Mouse (Mus musculus) embryonic stem cell, embryonic (primary cell): ENCODE results near the gene Tgm2.

Experiments
- CTCF ChIA-PET, 4 experiments: fragments of 300-600 bp in 2 of 4; fragments of 350-600 bp in 2 of 4; sonication (Branson Sonifier 250); formaldehyde crosslinking; loops; one replicate each; lab custom pipeline; 2022; ENCODE audit warnings: inconsistent platforms in 2 of 4; lab: Charles Lee
- POLR2A ChIA-PET, 4 experiments: fragments of 300-600 bp in 2 of 4; fragments of 350-600 bp in 2 of 4; sonication (Branson Sonifier 250); formaldehyde crosslinking; loops; one replicate each; lab custom pipeline; 2022; ENCODE audit warnings: antibody characterized with exemption in 4 of 4, inconsistent platforms in 1 of 4; lab: Charles Lee

The Tgm2 gene

GRCm38 (mm10) chr2:158154641-158155040 lies 8.4 kb upstream of the Tgm2 start:
- ChIA-PET CTCF (interaction anchor here (0.6 to 5.5 kb wide), 22 partner anchors 9 to 696 kb away, joined by 3 to 78 read pairs (median 4); partner anchors contain the start of gene Tgm2 (in 1 of the 4)), POLR2A (interaction anchor here (0.5 to 7.1 kb wide), 64 partner anchors 8 to 1938 kb away, joined by 3 to 204 read pairs (median 4); partner anchors contain the start of genes Rprd1b (in 2 of the 4), Tti1 (in 2 of the 4), Ralgapb (in 1 of the 4) and Snhg11 (in 1 of the 4))

- ChIA-PET POLR2A (interaction anchor here (0.6 to 7.1 kb wide), 100 partner anchors 8 to 1937 kb away, joined by 3 to 204 read pairs (median 4); partner anchors contain the start of genes Rprd1b (in 2 of the 4), Tti1 (in 2 of the 4), Ctnnbl1 (in 1 of the 4) and Mroh8 (in 1 of the 4)), CTCF (interaction anchor here (0.6 to 5.5 kb wide), 39 partner anchors 8 to 1734 kb away, joined by 3 to 78 read pairs (median 4); partner anchors contain the start of gene Tgm2 (in 1 of the 4))
Measured at GRCm38 (mm10) chr2:158153728-158154343, 7.6 kb upstream of the Tgm2 start.

- ChIA-PET POLR2A (interaction anchor here (0.5 to 7.1 kb wide), 70 partner anchors 7 to 1953 kb away, joined by 3 to 204 read pairs (median 5); partner anchors contain the start of genes Rbl1 (in 1 of the 4), Rprd1b (in 1 of the 4) and Tti1 (in 1 of the 4)), CTCF (interaction anchor here (0.6 to 5.5 kb wide), 24 partner anchors 9 to 1312 kb away, joined by 3 to 78 read pairs (median 6); no protein-coding TSS in a partner anchor)
Measured at GRCm38 (mm10) chr2:158152685-158153309, 6.6 kb upstream of the Tgm2 start.

- CTCF ChIA-PET, result interaction anchor here in 3 of 4 experiments (0.5 to 5.5 kb wide), 10 partner anchors 28 to 1383 kb away, joined by 3 to 78 read pairs (median 9); no protein-coding TSS in a partner anchor
- POLR2A ChIA-PET, result interaction anchor here (0.7 to 7.1 kb wide), 11 partner anchors 15 to 554 kb away, joined by 3 to 204 read pairs (median 12); no protein-coding TSS in a partner anchor
Measured at GRCm38 (mm10) chr2:158151077-158151476, 4.8 kb upstream of the Tgm2 start.

GRCm38 (mm10) chr2:158146971-158147370 lies 735 bp upstream of the Tgm2 start:
- POLR2A ChIA-PET, result no interaction called here
- CTCF ChIA-PET, result no interaction called here

GRCm38 (mm10) chr2:158145528-158146065 lies 639 bp downstream of the Tgm2 start:
- CTCF ChIA-PET, result interaction anchor here in 3 of 4 experiments (0.6 to 1.2 kb wide), 14 partner anchors 9 to 139 kb away, joined by 3 to 8 read pairs (median 3); no protein-coding TSS in a partner anchor
- POLR2A ChIA-PET, result interaction anchor here in 1 of 4 experiments (0.8 kb wide), 1 partner anchor 8 kb away, joined by 3 read pairs; no protein-coding TSS in a partner anchor

GRCm38 (mm10) chr2:158144750-158145527 lies 1.3 kb downstream of the Tgm2 start:
- POLR2A ChIA-PET, result interaction anchor here in 3 of 4 experiments (0.5 to 2.0 kb wide), 7 partner anchors 8 to 1226 kb away, joined by 3 to 8 read pairs (median 4); no protein-coding TSS in a partner anchor
- CTCF ChIA-PET, result interaction anchor here in 2 of 4 experiments (0.6 to 1.2 kb wide), 5 partner anchors 10 to 522 kb away, joined by 3 to 8 read pairs (median 3); no protein-coding TSS in a partner anchor

- POLR2A ChIA-PET, result interaction anchor here in 2 of 4 experiments (1.1 to 2.0 kb wide), 5 partner anchors 8 to 44 kb away, joined by 3 to 8 read pairs (median 5); no protein-coding TSS in a partner anchor
Measured at GRCm38 (mm10) chr2:158144263-158144662, 2.0 kb downstream of the Tgm2 start.

GRCm38 (mm10) chr2:158143816-158144215 lies 2.4 kb downstream of the Tgm2 start:
- POLR2A ChIA-PET, result interaction anchor here in 2 of 4 experiments (1.1 to 2.1 kb wide), 6 partner anchors 9 to 44 kb away, joined by 3 to 10 read pairs (median 6); no protein-coding TSS in a partner anchor
- CTCF ChIA-PET, result no interaction called here

More at GRCm38 (mm10) chr2:158144263-158144662, 2.0 kb downstream of the Tgm2 start:
- CTCF ChIA-PET, result interaction anchor here in 1 of 4 experiments (0.6 to 0.7 kb wide), 2 partner anchors 9 to 523 kb away, joined by 3 to 5 read pairs; no protein-coding TSS in a partner anchor

GRCm38 (mm10) chr2:158142981-158143380 lies 3.3 kb downstream of the Tgm2 start:
- ChIA-PET CTCF (interaction anchor here in 1 of 4 experiments (1.4 kb wide), 1 partner anchor 52 kb away, joined by 3 read pairs; no protein-coding TSS in a partner anchor), POLR2A (interaction anchor here in 2 of 4 experiments (1.1 to 2.1 kb wide), 5 partner anchors 10 to 38 kb away, joined by 3 to 10 read pairs (median 4); no protein-coding TSS in a partner anchor)

GRCm38 (mm10) chr2:158141690-158142440 lies 4.4 kb downstream of the Tgm2 start:
- CTCF ChIA-PET, result interaction anchor here in 2 of 4 experiments (0.5 to 1.4 kb wide), 2 partner anchors 41 to 53 kb away, joined by 3 read pairs; no protein-coding TSS in a partner anchor

GRCm38 (mm10) chr2:158141271-158141670 lies 5.0 kb downstream of the Tgm2 start:
- CTCF ChIA-PET, result no interaction called here

More at GRCm38 (mm10) chr2:158141690-158142440, 4.4 kb downstream of the Tgm2 start:
- POLR2A ChIA-PET, result interaction anchor here in 1 of 4 experiments (0.5 to 2.1 kb wide), 5 partner anchors 11 to 188 kb away, joined by 3 to 10 read pairs (median 5); no protein-coding TSS in a partner anchor

GRCm38 (mm10) chr2:158140664-158141063 lies 5.6 kb downstream of the Tgm2 start:
- ChIA-PET CTCF (no interaction called here), POLR2A (no interaction called here)

More at GRCm38 (mm10) chr2:158141271-158141670, 5.0 kb downstream of the Tgm2 start:
- POLR2A ChIA-PET, result no interaction called here

- POLR2A ChIA-PET, result interaction anchor here in 1 of 4 experiments (0.9 kb wide), 1 partner anchor 56 kb away, joined by 3 read pairs; no protein-coding TSS in a partner anchor
- CTCF ChIA-PET, result interaction anchor here in 2 of 4 experiments (0.6 kb wide), 2 partner anchors 145 to 284 kb away, joined by 3 to 10 read pairs; no protein-coding TSS in a partner anchor
Measured at GRCm38 (mm10) chr2:158139628-158140027, 6.6 kb downstream of the Tgm2 start.

- POLR2A ChIA-PET, result no interaction called here
- CTCF ChIA-PET, result no interaction called here
Measured at GRCm38 (mm10) chr2:158138778-158139177, 7.5 kb downstream of the Tgm2 start.

GRCm38 (mm10) chr2:158137771-158138170 lies 8.5 kb downstream of the Tgm2 start:
- ChIA-PET CTCF (interaction anchor here in 1 of 4 experiments (0.6 kb wide), 1 partner anchor 210 kb away, joined by 3 read pairs; no protein-coding TSS in a partner anchor), POLR2A (interaction anchor here in 1 of 4 experiments (3.5 kb wide), 1 partner anchor 15 kb away, joined by 20 read pairs; no protein-coding TSS in a partner anchor)
